Mouse (Mus musculus) G1E (cell line): ENCODE data around the gene Naa10. TPM values are rescaled to one million over a fixed set of nuclear protein-coding genes. Genes with fewer than 3 reads are reported as not detected.

Experiments
- ATAC-seq: 2 replicates; pipeline ENCODE4 v1.8.0; 2016; ENCODE audit warnings: mild to moderate bottlenecking; ENCODE audit not compliant: insufficient number of reproducible peaks, poor library complexity, low FRiP score, severe bottlenecking; ENCODE audit errors: extremely low read depth
- DNase-seq: peaks from one replicate; pipeline ENCODE4 v3.0.0; 2012; ENCODE audit warnings: low spot score
- H3K27me3 ChIP-seq: 2 replicates; pipeline ENCODE4 v1.6.1; 2012; ENCODE audit warnings: mild to moderate bottlenecking, low read length, inconsistent platforms; ENCODE audit not compliant: insufficient read depth
- H3K36me3 ChIP-seq: replicated peaks from 2 replicates; pipeline ENCODE3; 2012; ENCODE audit warnings: mild to moderate bottlenecking, inconsistent platforms
- H3K4me1 ChIP-seq: 2 replicates; pipeline ENCODE4 v1.6.1; 2012; ENCODE audit warnings: low read depth, low read length, inconsistent platforms, mixed read lengths; ENCODE audit not compliant: insufficient read depth
- H3K4me3 ChIP-seq: 2 replicates; pipeline ENCODE4 v1.5.1; 2012; ENCODE audit warnings: low read depth, mild to moderate bottlenecking, inconsistent platforms, low read length, moderate library complexity, mixed read lengths
- H3K9me3 ChIP-seq: replicated peaks from 2 replicates; pipeline ENCODE4 v1.6.1; 2012; ENCODE audit warnings: inconsistent platforms
- CTCF ChIP-seq: IDR thresholded peaks from 2 replicates; pipeline ENCODE4 v1.5.1; 2012; ENCODE audit warnings: low read depth, low read length, inconsistent platforms, mixed read lengths
- GATA1 ChIP-seq: IDR thresholded peaks from 2 replicates; pipeline ENCODE4 v1.6.1; 2012; ENCODE audit warnings: borderline replicate concordance, low read length, inconsistent platforms, mixed read lengths
- GATA2 ChIP-seq: IDR thresholded peaks from 2 replicates; pipeline ENCODE4 v1.6.1; 2012; ENCODE audit warnings: low read depth, low read length, inconsistent platforms, borderline replicate concordance
- POLR2AphosphoS5 ChIP-seq: IDR thresholded peaks from 2 replicates; pipeline ENCODE4 v1.6.1; 2012; ENCODE audit warnings: low read depth, low read length, inconsistent platforms; ENCODE audit not compliant: insufficient replicate concordance
- TAL1 ChIP-seq: conservative IDR thresholded peaks from 2 replicates; pipeline ENCODE4 v1.6.1; 2012; ENCODE audit warnings: low read depth, low read length, inconsistent platforms, mixed read lengths
- polyA plus RNA-seq: library from polyadenylated mRNA; stranded (reverse); fragments of >175 nt; gene quantifications from 2 replicates; pipeline ENCODE4 v1.2.3, GENCODE M21; 2012
- total RNA-seq, 2 experiments: library from RNA; stranded (forward) in 1 of 2; stranded (reverse) in 1 of 2; fragments of 200-1000 nt in 1 of 2; fragments of >200 nt in 1 of 2; fragmentation: Nextera tagmentation in 1 of 2; gene quantifications; 2 replicates each; pipeline ENCODE4 v1.2.3; 2014 to 2017

Naa10 gene
- total and polyA plus RNA-seq, 3 experiments, result 55.9 to 192 (median 85.4) TPM

DNA sequence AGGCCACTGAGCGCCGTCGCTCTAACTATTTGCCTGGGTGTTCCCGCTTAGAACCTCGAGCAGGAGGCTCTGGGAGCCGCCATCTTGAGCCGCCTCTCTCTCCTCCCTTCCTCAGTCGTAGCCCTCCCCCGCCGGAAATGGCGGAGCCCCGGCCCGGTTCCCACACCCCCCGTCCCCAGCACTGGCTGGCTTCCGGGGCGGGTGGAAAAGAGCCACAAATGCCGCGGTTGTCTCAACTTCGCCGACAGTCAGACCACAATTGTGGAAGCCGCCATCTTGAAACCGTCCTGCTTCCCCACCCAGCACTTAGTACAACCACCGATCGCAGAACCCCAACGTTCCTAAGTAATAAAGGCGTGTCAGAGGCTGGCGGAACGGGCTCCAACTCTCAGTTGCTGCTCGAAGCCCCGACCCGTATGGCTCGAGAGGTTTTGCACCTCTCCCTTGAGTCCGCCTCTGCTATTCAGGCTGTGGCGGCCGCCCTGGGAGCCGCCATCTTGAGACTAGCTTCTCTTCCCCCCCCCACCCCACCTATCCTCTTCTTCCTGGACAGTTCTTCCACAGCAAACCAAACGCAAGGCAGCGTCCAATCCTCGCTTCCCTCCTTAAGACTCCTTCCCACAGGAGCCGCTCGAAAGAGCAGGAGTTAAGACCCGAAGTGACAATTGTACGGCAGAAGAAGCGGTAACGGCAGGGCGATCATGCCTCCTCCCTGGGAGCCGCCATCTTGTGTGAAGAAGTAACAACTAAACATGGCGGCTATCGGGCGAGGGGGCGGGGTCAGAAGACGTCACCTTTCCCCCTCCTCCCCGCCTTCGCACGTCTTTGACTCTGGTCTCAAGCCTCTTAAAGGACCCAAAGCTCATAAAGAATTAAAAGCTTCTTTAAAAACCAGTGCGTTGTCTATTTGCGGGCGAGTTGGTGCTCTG lies 44.8 kb upstream of the Naa10 start, which contains the start of gene Hcfc1:
Hcfc1 (minus strand) TSS at position 110 of the 929 bp plus-strand sequence.
- peak within 1 kb of the TSS; percentile 84 for H3K4me3 ChIP-seq
- ATAC-seq (peak; percentile 37; the same call in 1 of the 2 replicates), DNase-seq (peak; percentile 76)
- H3K27me3 ChIP-seq, result no peaks in the 10 kb centered on the region
- TF ChIP-seq GATA2 (no peak), CTCF (no peak), POLR2AphosphoS5 (no peak), TAL1 (no peak), GATA1 (no peak)
- peaks cover 42% of the 10 kb centered on the region for H3K4me1 ChIP-seq
- no peaks in the 10 kb centered on the region for H3K9me3 ChIP-seq
- H3K36me3 ChIP-seq, result peaks cover 31% of the 10 kb centered on the region

GRCm38 (mm10) chrX:73965307-73965706 lies 43.6 kb upstream of the Naa10 start:
- no peaks in the 10 kb centered on the region for H3K27me3 ChIP-seq
- ATAC-seq, result no peak
- peak overlapping the region; percentile 84 for H3K4me3 ChIP-seq
- no peak for DNase-seq
- H3K9me3 ChIP-seq, result no peaks in the 10 kb centered on the region
- H3K36me3 ChIP-seq, result peaks cover 43% of the 10 kb centered on the region
- TF ChIP-seq CTCF (no peak), GATA1 (no peak), POLR2AphosphoS5 (no peak), GATA2 (no peak), TAL1 (no peak)
- H3K4me1 ChIP-seq, result peaks cover 53% of the 10 kb centered on the region

DNA sequence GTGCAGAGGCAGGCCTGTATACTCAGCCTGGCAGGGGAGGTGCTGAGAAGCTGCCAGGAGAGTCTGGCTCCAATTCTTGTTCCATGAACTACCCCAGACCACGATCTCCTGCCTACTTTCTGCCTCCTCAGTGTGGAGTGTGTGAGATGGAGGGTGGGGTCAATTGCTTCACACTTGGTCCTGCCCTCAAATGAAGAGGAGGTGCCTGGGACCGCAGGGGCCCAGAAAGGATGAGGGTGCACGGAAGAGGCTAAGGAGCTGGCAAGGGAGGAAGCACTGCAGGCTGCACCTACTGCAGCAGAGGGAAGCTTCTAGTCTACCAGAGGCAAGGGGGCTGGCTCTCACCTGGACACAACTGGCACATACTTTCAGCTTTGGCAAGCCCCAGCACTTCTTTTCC lies 42.6 kb upstream of the Naa10 start:
- ATAC-seq (peak; percentile 48), DNase-seq (peak; percentile 18)
- H3K4me3 ChIP-seq, result peak overlapping the region; percentile 84
- H3K27me3 ChIP-seq, result no peaks in the 10 kb centered on the region
- peaks cover 53% of the 10 kb centered on the region for H3K36me3 ChIP-seq
- no peaks in the 10 kb centered on the region for H3K9me3 ChIP-seq
- peaks cover 52% of the 10 kb centered on the region for H3K4me1 ChIP-seq
- TF ChIP-seq CTCF (no peak), GATA2 (no peak), TAL1 (no peak), POLR2AphosphoS5 (no peak; the same call in 1 of the 2 replicates), GATA1 (no peak)

GRCm38 (mm10) chrX:73954988-73955387 lies 33.2 kb upstream of the Naa10 start:
- Histone ChIP-seq H3K4me1 (peaks cover 9% of the 10 kb centered on the region), H3K9me3 (no peaks in the 10 kb centered on the region), H3K27me3 (no peaks in the 10 kb centered on the region), H3K4me3 (no peak overlapping the region), H3K36me3 (peaks cover 95% of the 10 kb centered on the region)
- ATAC-seq, result no peak
- no peak for TF ChIP-seq GATA2
- no peak for TF ChIP-seq POLR2AphosphoS5
- TF ChIP-seq TAL1, result no peak
- TF ChIP-seq CTCF, result no peak
- no peak for TF ChIP-seq GATA1
- DNase-seq, result no peak

GRCm38 (mm10) chrX:73952603-73953002 lies 30.9 kb upstream of the Naa10 start:
- peaks cover 30% of the 10 kb centered on the region for H3K4me1 ChIP-seq
- TF ChIP-seq GATA1, result no peak
- DNase-seq (no peak), ATAC-seq (no peak)
- H3K36me3 ChIP-seq, result peaks cover 96% of the 10 kb centered on the region
- no peak overlapping the region for H3K4me3 ChIP-seq
- no peaks in the 10 kb centered on the region for H3K9me3 ChIP-seq
- H3K27me3 ChIP-seq, result no peaks in the 10 kb centered on the region

DNA sequence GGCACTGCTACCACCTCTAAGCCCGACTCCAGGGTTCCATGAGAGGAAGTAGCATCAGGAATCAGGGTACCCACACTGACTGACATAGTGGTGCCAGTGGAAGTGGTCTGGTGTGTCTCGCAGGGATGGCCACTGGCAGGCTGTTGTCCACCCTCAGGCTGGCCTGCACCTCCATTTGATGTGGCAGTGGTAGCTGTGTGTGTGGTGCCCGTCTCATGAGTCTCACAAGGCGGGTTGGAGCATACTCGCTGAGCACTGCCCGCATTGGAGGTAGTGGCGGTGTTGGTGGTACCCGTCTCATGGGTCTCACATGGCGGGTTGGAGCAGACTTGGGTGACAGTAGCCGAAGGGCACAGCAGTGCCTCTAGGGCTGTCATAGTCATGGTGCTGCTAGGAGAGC lies 27.6 kb upstream of the Naa10 start:
- Histone ChIP-seq H3K27me3 (no peaks in the 10 kb centered on the region), H3K4me1 (peaks cover 42% of the 10 kb centered on the region), H3K4me3 (no peak overlapping the region; the same call in 1 of the 2 replicates), H3K36me3 (peaks cover 99% of the 10 kb centered on the region), H3K9me3 (no peaks in the 10 kb centered on the region)
- DNase-seq, result no peak
- TF ChIP-seq CTCF, result no peak
- no peak for TF ChIP-seq GATA2
- TF ChIP-seq GATA1, result no peak
- TF ChIP-seq POLR2AphosphoS5, result no peak
- no peak for TF ChIP-seq TAL1
- ATAC-seq, result no peak
